Mouse (Mus musculus) left cerebral cortex, adult 8-10 months (tissue): ENCODE results near the gene Shmt2. TPM values are rescaled to one million over a fixed set of nuclear protein-coding genes. Genes with fewer than 3 reads are reported as not detected.

Experiments
- DNase-seq, 2 experiments: peaks; one replicate each; pipeline ENCODE4 v3.0.0; 2022; ENCODE audit warnings: low spot score in 2 of 2
- total RNA-seq, 4 experiments: library from RNA; stranded (reverse); gene quantifications; 2 replicates each; pipeline ENCODE4 v1.2.4; 2022

The Shmt2 gene
- total RNA-seq, 4 experiments from 2014 or later, result 24.4 to 33.6 (median 25.7) TPM

GRCm38 (mm10) chr10:127477301-127477700, 44.9 kb downstream of the Shmt2 start:
- no peak for DNase-seq

GRCm38 (mm10) chr10:127476541-127476940, 45.7 kb downstream of the Shmt2 start:
- no peak for DNase-seq

- no peak for DNase-seq
Observed at GRCm38 (mm10) chr10:127475175-127475574, 47.1 kb downstream of the Shmt2 start.

GRCm38 (mm10) chr10:127472722-127473121, 49.5 kb downstream of the Shmt2 start:
- DNase-seq, result no peak

- no peak for DNase-seq
Observed at GRCm38 (mm10) chr10:127471281-127471988, 50.8 kb downstream of the Shmt2 start.

Other genes starting within 250 kb of the Shmt2 start
- gene Mbd6, start 233.4 kb downstream of the Shmt2 start, total RNA-seq, result 10 to 100 TPM; 32.5 to 53.7 (median 44.4) TPM
- 10 to 100 TPM; 54.2 to 61.3 (median 56.8) TPM for gene Mars, start 210.7 kb downstream of the Shmt2 start, total RNA-seq
- 1 to 10 TPM in 2 of 4 experiments, under 1 TPM in 2; 0.74 to 2.6 (median 1.6) TPM for gene Arhgap9, start 200.5 kb downstream of the Shmt2 start, total RNA-seq
- 1 to 10 TPM; 2.9 to 5.4 (median 3.2) TPM for gene Gli1, start 180.5 kb downstream of the Shmt2 start, total RNA-seq
- under 1 TPM; 0.09 to 0.18 (median 0.16) TPM for gene Inhbe, start 168.0 kb downstream of the Shmt2 start, total RNA-seq
- not detected for gene Inhbc, start 152.0 kb downstream of the Shmt2 start, total RNA-seq
- 100 to 1,000 TPM; 247 to 279 (median 255) TPM for gene R3hdm2, start 142.1 kb downstream of the Shmt2 start, total RNA-seq
- gene Stac3, start 20.8 kb downstream of the Shmt2 start, total RNA-seq, result 1 to 10 TPM; 2.3 to 4.5 (median 3.0) TPM
- 1 to 10 TPM; 3.8 to 5.2 (median 4.6) TPM for gene Ndufa4l2, start 7.5 kb downstream of the Shmt2 start, total RNA-seq
- 1 to 10 TPM; 6.6 to 9.7 (median 8.4) TPM for gene Nxph4, start 12.1 kb upstream of the Shmt2 start, total RNA-seq
- 100 to 1,000 TPM; 295 to 337 (median 306) TPM for gene Lrp1, start 98.7 kb upstream of the Shmt2 start, total RNA-seq
- 10 to 100 TPM; 13.5 to 17.1 (median 15.0) TPM for gene Stat6, start 120.5 kb upstream of the Shmt2 start, total RNA-seq
- gene Nemp1, start 144.5 kb upstream of the Shmt2 start, total RNA-seq, result 1 to 10 TPM; 4.7 to 6.1 (median 5.1) TPM
- gene Nab2, start 146.1 kb upstream of the Shmt2 start, total RNA-seq, result 10 to 100 TPM; 36.5 to 55.0 (median 45.5) TPM
- 1 to 10 TPM in 2 of 4 experiments, under 1 TPM in 2; 0.59 to 1.2 (median 0.94) TPM for gene Myo1a, start 182.7 kb upstream of the Shmt2 start, total RNA-seq
- gene Tac2, start 202.0 kb upstream of the Shmt2 start, total RNA-seq, result 10 to 100 TPM; 13.0 to 20.5 (median 16.5) TPM
- gene Zbtb39, start 217.1 kb upstream of the Shmt2 start, total RNA-seq, result 10 to 100 TPM in 2 of 4 experiments, 1 to 10 TPM in 2; 9.9 to 11.4 (median 10.1) TPM
- gene Gpr182, start 229.3 kb upstream of the Shmt2 start, total RNA-seq, result 1 to 10 TPM; 2.0 to 3.1 (median 2.6) TPM
- under 1 TPM; 0.13 to 0.30 (median 0.16) TPM for gene Rdh1, start 237.3 kb upstream of the Shmt2 start, total RNA-seq
- 1 to 10 TPM in 1 of 4 experiments, under 1 TPM in 2, not detected in 1; 0.72 to 1.9 (median 0.96) TPM for gene Rdh16f1, start 237.3 kb upstream of the Shmt2 start, total RNA-seq